Mouse (Mus musculus) forebrain, postnatal 0 days (tissue): ENCODE measurements at regions not wholly inside any gene's neighbourhood (a gene's known extent, or its start where the extent isn't known, plus 50 kb on each side); places are given as distances from the start of the nearest gene placed in this dataset.

ENCODE experiments used
- ATAC-seq: fragments of 200-750 bp; cut with Nextera tagmentation; 2 replicates; pipeline ENCODE4 v1.8.0; 2017; ENCODE audit warnings: mild to moderate bottlenecking, moderate library complexity
- DNase-seq: peaks from one replicate; pipeline ENCODE4 v3.0.0-alpha.2; 2015
- H3K27ac ChIP-seq: fragments of 300-500 bp; sonication (generic); 2 replicates; pipeline ENCODE4 v1.5.1; 2014; ENCODE audit warnings: low read depth, mild to moderate bottlenecking, antibody characterized with exemption, low read length, moderate library complexity, mixed read lengths
- H3K27me3 ChIP-seq: fragments of 300-500 bp; sonication (generic); 2 replicates; pipeline ENCODE4 v1.6.1; 2014; ENCODE audit warnings: mild to moderate bottlenecking, low read length, mixed read lengths; ENCODE audit not compliant: insufficient read depth
- H3K36me3 ChIP-seq: fragments of 300-500 bp; sonication (generic); 2 replicates; pipeline ENCODE4 v1.6.1; 2014; ENCODE audit warnings: mild to moderate bottlenecking, moderate library complexity; ENCODE audit not compliant: insufficient read depth
- H3K4me1 ChIP-seq: fragments of 300-500 bp; sonication (generic); 2 replicates; pipeline ENCODE4 v1.6.1; 2014; ENCODE audit warnings: antibody characterized with exemption; ENCODE audit not compliant: insufficient read depth
- H3K4me2 ChIP-seq: fragments of 300-500 bp; sonication (generic); 2 replicates; pipeline ENCODE4 v1.6.1; 2014; ENCODE audit warnings: low read depth, mild to moderate bottlenecking, moderate library complexity
- H3K4me3 ChIP-seq: fragments of 300-500 bp; sonication (generic); 2 replicates; pipeline ENCODE4 v1.5.1; 2014; ENCODE audit warnings: low read depth, low read length, mixed read lengths
- H3K9ac ChIP-seq: fragments of 300-500 bp; sonication (generic); 2 replicates; pipeline ENCODE4 v1.6.1; 2014; ENCODE audit warnings: mild to moderate bottlenecking
- H3K9me3 ChIP-seq: fragments of 300-500 bp; sonication (generic); 2 replicates; pipeline ENCODE4 v1.6.1; 2016; ENCODE audit warnings: low read length
- CTCF ChIP-seq: sonication (generic); IDR thresholded peaks from 2 replicates; pipeline ENCODE4 v1.5.1; 2016; ENCODE audit warnings: antibody characterized with exemption, control low read depth, low read depth
- WGBS: fragments of 180-500 bp; shearing (Covaris S2); extraction: QIAGEN DNeasy Blood & Tissue Kit; methylation state at CpG from one replicate; pipeline ENCODE4 v1.1.7; 2014; 5-methylcytosine and 5-hydroxymethylcytosine counted together

DNA sequence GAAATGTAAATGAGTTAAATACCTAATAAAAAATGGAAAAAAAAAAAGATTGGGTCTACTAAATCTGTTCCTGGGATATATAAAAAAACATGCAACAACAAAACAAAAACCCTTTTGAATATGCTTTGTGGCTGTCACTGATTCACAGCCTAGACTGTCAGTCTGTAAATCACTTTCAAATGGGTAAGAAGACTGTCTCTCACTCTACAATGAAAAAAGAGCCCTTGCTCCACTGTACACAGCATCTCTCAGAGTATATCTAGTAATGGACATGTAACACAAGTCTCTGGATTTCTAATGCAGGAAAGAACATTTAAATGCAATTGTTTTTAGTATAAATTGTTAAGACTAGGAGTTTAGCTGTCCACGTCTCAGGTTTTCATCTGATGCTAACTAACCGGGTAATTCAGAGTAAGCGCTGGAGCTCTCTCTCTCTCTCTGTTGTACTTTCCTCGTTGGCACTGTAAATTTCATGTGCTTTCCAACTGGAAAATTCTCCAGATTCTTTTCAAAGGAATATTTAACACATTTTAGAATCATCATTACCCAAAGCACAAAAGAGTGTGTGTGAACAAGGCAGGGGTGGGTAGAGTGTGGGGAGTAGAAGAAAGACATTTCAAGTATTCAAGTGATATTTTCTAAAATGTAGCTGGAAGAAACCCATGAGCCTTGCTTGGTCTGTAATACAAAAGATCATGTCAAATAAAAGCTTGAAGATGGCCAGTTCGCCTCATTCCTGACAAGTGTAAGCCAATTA is 66.6 kb upstream of the Pam start:
- Histone ChIP-seq H3K9me3 (no peaks in the 10 kb centered on the region), H3K36me3 (no peaks in the 10 kb centered on the region), H3K4me3 (no peak overlapping the region), H3K4me1 (0 out of 2 replicates have a peak, but pooled peaks cover 5% of the 10 kb centered on the region), H3K4me2 (no peak overlapping the region), H3K27ac (peak overlapping the region; percentile 62), H3K9ac (no peak overlapping the region), H3K27me3 (no peaks in the 10 kb centered on the region)
- TF ChIP-seq CTCF = no peak
- DNase-seq = peak; percentile 48
- ATAC-seq = peak; percentile 78
- 35% methylated on average over 5 of the region's 5 CpGs for WGBS

DNA sequence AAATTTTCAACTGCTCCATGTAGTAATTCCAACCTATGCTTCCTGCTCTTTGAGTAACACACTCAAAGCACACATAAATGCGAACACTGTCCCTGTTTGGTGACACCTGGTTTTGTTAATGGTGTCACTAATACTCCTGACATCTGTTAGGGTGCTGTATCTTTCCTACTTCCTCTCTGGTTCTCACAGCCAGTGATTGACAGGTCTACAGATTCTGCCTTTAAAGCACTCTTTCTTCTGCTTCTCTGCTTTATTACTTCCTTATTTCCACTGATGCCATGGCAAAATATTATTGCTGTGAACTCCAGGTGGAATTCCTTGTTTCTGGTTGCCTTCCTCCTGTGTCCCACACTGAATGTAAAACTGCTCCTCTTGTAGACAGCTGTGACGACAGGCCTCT is 63.5 kb upstream of the Pam start:
- ATAC-seq = no peak

DNA sequence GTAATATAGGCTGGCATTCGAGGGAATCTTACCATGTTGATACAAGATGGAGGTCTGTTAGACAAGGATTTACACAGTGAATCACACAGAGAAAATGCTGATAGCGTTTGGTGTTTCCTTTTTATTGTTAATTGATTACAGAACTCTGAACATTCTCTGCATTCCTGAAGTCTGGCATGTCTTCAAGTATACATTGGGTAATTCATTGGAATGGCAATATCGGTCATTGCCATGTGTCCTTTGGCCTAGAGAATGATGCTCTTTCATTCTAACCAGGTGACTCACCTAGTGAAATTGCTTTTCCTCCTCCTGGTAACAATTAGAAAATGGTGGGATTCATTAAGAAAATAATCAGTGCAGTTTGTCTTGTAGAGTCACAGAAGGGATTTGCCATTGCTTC is 51.9 kb upstream of the Pam start:
- no peak for TF ChIP-seq CTCF
- Histone ChIP-seq H3K9ac (no peak overlapping the region), H3K4me2 (no peak overlapping the region), H3K4me1 (no peaks in the 10 kb centered on the region), H3K27me3 (no peaks in the 10 kb centered on the region), H3K27ac (no peak overlapping the region), H3K4me3 (no peak overlapping the region), H3K9me3 (no peaks in the 10 kb centered on the region), H3K36me3 (no peaks in the 10 kb centered on the region)
- ATAC-seq = no peak
- no peak for DNase-seq
- WGBS = 85% methylated on average over 3 of the region's 3 CpGs

More for the DNA sequence above, 63.5 kb upstream of the Pam start:
- no peak for TF ChIP-seq CTCF
- Histone ChIP-seq H3K4me2 (no peak overlapping the region), H3K4me3 (no peak overlapping the region), H3K4me1 (0 out of 2 replicates have a peak, but pooled peaks cover 5% of the 10 kb centered on the region), H3K9ac (no peak overlapping the region), H3K27ac (no peak overlapping the region), H3K27me3 (no peaks in the 10 kb centered on the region), H3K9me3 (no peaks in the 10 kb centered on the region), H3K36me3 (no peaks in the 10 kb centered on the region)
- WGBS = 69% methylated on average over 2 of the region's 2 CpGs
- DNase-seq = no peak
